Mouse (Mus musculus): ENCODE measurements around the gene Csf2rb.

DNA sequence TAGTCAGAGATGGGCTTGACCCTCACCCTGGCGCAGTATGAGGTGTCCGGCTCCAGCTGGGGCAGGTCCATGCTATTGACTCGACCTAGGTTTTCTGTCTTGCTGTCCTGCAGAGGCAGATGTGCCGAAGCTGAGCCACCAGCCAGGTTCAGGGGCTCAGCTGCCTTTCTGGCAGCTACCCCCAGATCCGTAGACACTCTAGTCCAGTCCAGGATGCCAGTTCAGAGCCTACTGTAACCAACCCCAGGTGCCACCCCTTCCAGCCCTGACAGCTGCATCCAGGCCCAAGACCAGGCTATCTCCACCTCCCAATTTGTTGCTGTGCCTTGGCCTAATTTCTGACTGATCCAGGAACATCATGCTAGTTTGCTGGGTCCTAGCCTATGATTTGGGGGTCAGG lies 37.6 kb upstream of the Csf2rb start:
- no peak for TF ChIP-seq TAL1 (IDR thresholded peaks at IDR 0.05; ENCODE audit: low read length)
- no peak for TF ChIP-seq GATA1 (IDR thresholded peaks at IDR 0.05; ENCODE audit: low read length)
